Mouse (Mus musculus) ES-E14 (cell line): ENCODE measurements around the gene Lrrc26. TPM values are rescaled to one million over a fixed set of nuclear protein-coding genes. Genes with fewer than 3 reads are reported as not detected.

Experiments used
- DNase-seq: peaks from one replicate; pipeline ENCODE4 v3.0.0-alpha.2; 2013; ENCODE audit warnings: low read depth, low spot score
- H3K27ac ChIP-seq: 2 replicates; pipeline ENCODE4 v1.5.1; 2012; ENCODE audit warnings: low read depth, mild to moderate bottlenecking, low read length, moderate library complexity, mixed read lengths; ENCODE audit not compliant: poor library complexity, insufficient read depth, severe bottlenecking
- H3K36me3 ChIP-seq: 2 replicates; pipeline ENCODE4 v1.6.1; 2012; ENCODE audit warnings: mild to moderate bottlenecking, low read length, moderate library complexity, mixed read lengths; ENCODE audit not compliant: control insufficient read depth, poor library complexity, insufficient read depth, severe bottlenecking
- H3K4me1 ChIP-seq, 2 experiments: fragments of 150-350 bp in 1 of 2; sonication (generic) in 1 of 2; 2 replicates each; pipeline ENCODE4 v1.6.1; 2012; ENCODE audit warnings: low read length in 2 of 2, mild to moderate bottlenecking in 1 of 2, mixed read lengths in 1 of 2; ENCODE audit not compliant: control insufficient read depth in 2 of 2, insufficient read depth in 2 of 2, poor library complexity in 1 of 2
- H3K4me3 ChIP-seq, 2 experiments: fragments of 150-350 bp in 1 of 2; sonication (generic) in 1 of 2; 2 replicates each; pipeline ENCODE4 v1.5.1; 2012; ENCODE audit warnings: low read length in 2 of 2, low read depth in 1 of 2, mild to moderate bottlenecking in 1 of 2, mixed read lengths in 1 of 2; ENCODE audit not compliant: insufficient read depth in 1 of 2, poor library complexity in 1 of 2, severe bottlenecking in 1 of 2
- H3K9ac ChIP-seq: 2 replicates; pipeline ENCODE4 v1.6.1; 2012; ENCODE audit warnings: low read depth, mild to moderate bottlenecking, low read length, mixed read lengths; ENCODE audit not compliant: poor library complexity, insufficient read depth, severe bottlenecking
- H3K9me3 ChIP-seq: fragments of 150-350 bp; sonication (generic); 2 replicates; pipeline ENCODE4 v1.6.1; 2012; ENCODE audit warnings: low read depth, mild to moderate bottlenecking, low read length; ENCODE audit not compliant: control insufficient read depth, insufficient read depth
- CHD2 ChIP-seq: IDR thresholded peaks from 2 replicates; pipeline ENCODE4 v1.6.1; 2014; ENCODE audit warnings: mild to moderate bottlenecking, low read depth, low read length, inconsistent platforms
- HCFC1 ChIP-seq: IDR thresholded peaks from 2 replicates; pipeline ENCODE4 v1.6.1; 2012; ENCODE audit warnings: low read length, inconsistent platforms, borderline replicate concordance; ENCODE audit not compliant: insufficient read depth
- MAFK ChIP-seq: IDR thresholded peaks from 2 replicates; pipeline ENCODE4 v1.6.1; 2014; ENCODE audit warnings: mild to moderate bottlenecking, low read depth, low read length, inconsistent platforms; ENCODE audit not compliant: insufficient read depth
- ZC3H11A ChIP-seq: IDR thresholded peaks from 2 replicates; pipeline ENCODE4 v1.6.1; 2012; ENCODE audit warnings: low read depth, mild to moderate bottlenecking, inconsistent platforms, low read length, borderline replicate concordance
- ZNF384 ChIP-seq: IDR thresholded peaks from 2 replicates; pipeline ENCODE4 v1.6.1; 2012; ENCODE audit warnings: low read depth, low read length, inconsistent platforms
- in situ Hi-C, 2 experiments: fragments of 600-800 bp; cut with MboI; formaldehyde crosslinking; loops; one replicate each; pipeline ENCODE4 v1.15.1; 2025; ENCODE audit warnings: low sequenced_read_pairs in 2 of 2, inconsistent platforms in 1 of 2; ENCODE audit not compliant: unreplicated experiment in 2 of 2
- total RNA-seq: library from RNA; depleted of rRNA; stranded (reverse); fragments of 300-350 nt; gene quantifications from 2 replicates; pipeline ENCODE4 v1.2.3, GENCODE M21; 2012

Lrrc26 gene
- total RNA-seq, 1 experiment: not detected

DNA sequence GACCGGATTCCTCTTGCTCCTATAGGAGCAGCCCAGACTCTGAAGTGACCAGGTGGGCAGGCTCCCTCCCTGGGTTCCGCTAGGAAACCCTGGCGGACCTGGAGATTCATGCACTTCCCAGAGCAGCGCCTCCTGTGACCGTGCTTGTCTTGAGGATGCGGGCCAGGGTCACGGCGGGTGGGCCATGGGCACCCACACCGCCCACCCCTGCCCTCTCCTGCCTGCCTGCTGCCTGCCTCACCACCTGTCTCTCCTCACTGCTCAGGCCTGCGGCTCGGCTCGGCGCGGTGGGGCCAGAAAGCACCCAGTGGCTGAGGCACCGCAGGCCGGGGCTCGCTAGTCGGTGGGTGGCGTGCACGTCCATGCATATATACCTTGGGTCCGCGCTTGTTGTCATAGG lies 21.3 kb downstream of the Lrrc26 start:
- no peak for DNase-seq
- in situ Hi-C loops: no loop called here

DNA sequence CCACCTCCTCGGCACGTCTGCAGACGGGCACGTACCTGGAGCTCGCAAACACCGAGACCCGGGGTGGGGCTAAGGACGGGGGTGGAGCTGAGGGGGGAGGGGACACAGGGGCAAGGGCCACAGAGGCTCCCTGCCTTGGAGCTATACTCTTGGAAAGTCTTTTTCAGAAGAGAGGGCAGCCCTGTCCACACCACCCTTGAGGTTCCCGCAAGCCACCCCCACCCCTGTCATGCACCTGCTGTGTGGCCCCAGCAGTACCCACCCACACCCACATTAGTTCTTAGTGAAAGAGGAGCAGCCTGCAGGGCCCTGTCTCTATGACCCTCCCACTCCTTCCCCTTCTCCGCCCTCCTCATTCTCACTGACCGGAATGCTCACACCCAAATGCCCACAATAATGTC lies 21.8 kb downstream of the Lrrc26 start:
- Histone ChIP-seq H3K4me3 (peak overlapping the region; percentile 64 to 82), H3K4me1 (peaks cover 3 to 16% of the 10 kb centered on the region in 2 experiments; a peak in 3 of 4 replicates), H3K9ac (no peak overlapping the region), H3K36me3 (no peaks in the 10 kb centered on the region), H3K27ac (no peak overlapping the region), H3K9me3 (no peaks in the 10 kb centered on the region)
- TF ChIP-seq CHD2 (no peak), MAFK (no peak), ZC3H11A (no peak), ZNF384 (no peak), HCFC1 (no peak)
- in situ Hi-C loops: no loop called here
- DNase-seq: no peak

More for the DNA sequence above, 21.3 kb downstream of the Lrrc26 start:
- peak overlapping the region; percentile 64 to 82 for H3K4me3 ChIP-seq
- TF ChIP-seq ZNF384 (no peak), HCFC1 (no peak), CHD2 (no peak), MAFK (no peak), ZC3H11A (no peak)
- H3K27ac ChIP-seq: no peak overlapping the region
- no peaks in the 10 kb centered on the region for H3K9me3 ChIP-seq
- peak overlapping the region; percentile 64 for H3K9ac ChIP-seq
- H3K4me1 ChIP-seq: peaks cover 3 to 16% of the 10 kb centered on the region in 2 experiments; a peak in 3 of 4 replicates
- no peaks in the 10 kb centered on the region for H3K36me3 ChIP-seq

DNA sequence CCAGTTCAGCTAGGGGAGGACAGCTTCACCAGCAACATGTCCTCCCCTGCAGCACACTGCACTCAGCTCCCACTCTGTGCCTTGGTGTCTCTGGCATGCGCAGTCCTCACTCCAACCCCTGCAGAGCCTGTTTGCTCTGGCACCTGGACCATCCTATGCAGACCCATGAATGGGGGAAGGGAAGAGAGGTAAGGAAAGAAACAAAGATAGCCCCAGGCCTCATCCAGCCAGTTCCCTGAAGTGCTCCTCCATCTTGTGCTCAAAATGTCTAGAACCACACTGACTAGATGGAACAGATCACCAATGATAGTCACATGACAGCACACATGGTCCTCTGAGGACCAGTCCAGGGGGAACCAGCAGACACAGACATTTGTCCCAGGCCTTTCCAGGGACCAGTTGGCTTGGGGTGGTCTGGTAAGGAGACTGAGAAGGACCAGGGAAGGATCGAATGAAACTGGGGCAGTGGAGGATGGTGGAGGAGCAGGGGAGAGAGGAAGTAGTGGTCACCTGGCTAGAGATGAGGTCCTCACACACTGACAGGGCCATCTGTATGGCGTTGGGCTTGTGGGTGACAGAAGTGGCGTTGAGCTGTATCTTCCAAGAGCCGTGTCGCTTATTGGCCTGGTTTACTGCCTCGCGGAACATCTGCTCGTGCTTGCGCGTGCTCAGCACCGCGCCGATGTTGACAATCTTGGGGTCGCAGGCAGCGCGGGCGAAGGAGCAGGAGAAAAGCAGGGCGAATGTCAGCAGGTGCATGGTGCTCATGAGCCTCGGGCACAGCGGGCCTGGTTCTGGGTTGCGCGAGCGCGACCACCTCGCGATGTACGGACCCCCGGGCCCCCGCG lies 28.6 kb downstream of the Lrrc26 start:
- Histone ChIP-seq H3K4me1 (peaks cover 3 to 4% of the 10 kb centered on the region in 2 experiments; a peak in 3 of 4 replicates), H3K4me3 (peak overlapping the region; percentile 64 to 76), H3K9me3 (no peaks in the 10 kb centered on the region), H3K9ac (no peak overlapping the region), H3K27ac (no peak overlapping the region), H3K36me3 (no peaks in the 10 kb centered on the region)
- no peak for DNase-seq
- TF ChIP-seq ZNF384 (no peak), MAFK (no peak)
- in situ Hi-C loops: no loop called here

DNA sequence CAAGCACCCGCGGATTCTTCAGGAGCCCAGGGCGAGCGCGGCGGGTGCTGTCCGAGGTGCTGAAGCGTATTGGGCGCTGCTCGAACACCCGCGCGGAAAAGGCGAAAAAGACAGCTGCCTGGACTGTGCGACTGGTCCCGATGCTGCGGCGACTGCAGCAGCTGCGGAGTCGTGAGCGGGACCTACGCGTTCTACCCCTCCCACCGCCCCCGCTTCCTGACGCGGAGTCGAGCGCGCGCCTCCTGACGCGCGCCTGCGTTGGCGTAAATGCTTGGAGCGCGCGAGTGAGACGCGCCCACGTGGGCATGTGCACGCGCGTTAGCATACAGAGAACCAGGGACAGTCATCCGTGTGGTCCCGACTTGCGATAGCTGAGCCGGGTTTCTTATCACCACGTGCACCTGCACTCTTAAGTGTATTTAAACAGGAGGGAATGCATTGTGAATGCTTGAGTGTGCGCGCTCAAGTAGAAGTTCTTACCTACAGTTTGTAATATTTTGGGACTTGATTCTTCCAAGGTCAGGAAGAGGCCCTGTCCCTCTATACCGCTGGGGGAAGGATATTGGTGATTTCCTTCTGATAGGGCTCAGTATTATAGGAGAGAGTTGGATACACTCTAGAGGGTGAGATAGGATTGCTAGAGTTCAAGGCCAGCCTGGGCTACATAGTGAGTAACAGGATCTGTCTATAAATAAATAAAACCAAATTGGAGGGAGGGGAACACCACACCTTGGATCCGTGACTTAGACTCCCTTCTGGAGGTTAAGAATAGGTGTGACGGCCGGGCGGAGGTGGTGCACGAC lies 29.5 kb downstream of the Lrrc26 start, which contains the start of gene Grin1:
TSS of gene Grin1 (minus strand) at position 217 of the 803 bp plus-strand sequence.
- Histone ChIP-seq H3K27ac (no peak within 1 kb of the TSS), H3K9me3 (no peaks in the 10 kb centered on the region), H3K4me3 (peak within 1 kb of the TSS; percentile 64 to 76), H3K9ac (no peak within 1 kb of the TSS), H3K36me3 (no peaks in the 10 kb centered on the region), H3K4me1 (peaks cover 3 to 4% of the 10 kb centered on the region in 2 experiments; a peak in 3 of 4 replicates)
- DNase-seq: peak; percentile 59
- no peak for TF ChIP-seq CHD2
- 0 out of 2 replicates have a peak, but pooled peaks have one; percentile 17 for TF ChIP-seq MAFK
- in situ Hi-C loops: no loop called here
